Mouse (Mus musculus) hindbrain, postnatal 0 days (tissue): Measurements from ENCODE around the gene F930015N05Rik. TPM values are rescaled to one million over a fixed set of nuclear protein-coding genes. Genes with fewer than 3 reads are reported as not detected.

Experiments used
- ATAC-seq: fragments of 200-750 bp; cut with Nextera tagmentation; 2 replicates; pipeline ENCODE4 v1.8.0; 2017; ENCODE audit warnings: mild to moderate bottlenecking, moderate TSS enrichment, moderate library complexity
- DNase-seq: peaks from one replicate; pipeline ENCODE4 v3.0.0-alpha.2; 2015; ENCODE audit warnings: low spot score
- H3K27ac ChIP-seq: fragments of 300-500 bp; sonication (generic); 2 replicates; pipeline ENCODE4 v1.5.1; 2014; ENCODE audit warnings: mild to moderate bottlenecking
- H3K27me3 ChIP-seq: fragments of 300-500 bp; sonication (generic); 2 replicates; pipeline ENCODE4 v1.6.1; 2014; ENCODE audit warnings: low read length, mixed read lengths; ENCODE audit not compliant: insufficient read depth
- H3K36me3 ChIP-seq: fragments of 300-500 bp; sonication (generic); 2 replicates; pipeline ENCODE4 v1.6.1; 2014; ENCODE audit warnings: low read length, mixed read lengths; ENCODE audit not compliant: insufficient read depth
- H3K4me1 ChIP-seq: fragments of 300-500 bp; sonication (generic); 2 replicates; pipeline ENCODE4 v1.6.1; 2014; ENCODE audit warnings: antibody characterized with exemption, low read length, mixed read lengths; ENCODE audit not compliant: insufficient read depth
- H3K4me2 ChIP-seq: fragments of 300-500 bp; sonication (generic); 2 replicates; pipeline ENCODE4 v1.6.1; 2014; ENCODE audit warnings: low read depth, mild to moderate bottlenecking, low read length, moderate library complexity, mixed read lengths
- H3K4me3 ChIP-seq: fragments of 300-500 bp; sonication (generic); 2 replicates; pipeline ENCODE4 v1.5.1; 2014; ENCODE audit warnings: low read length
- H3K9ac ChIP-seq: fragments of 300-500 bp; sonication (generic); replicated peaks from 2 replicates; pipeline ENCODE4 v1.6.1; 2014; ENCODE audit warnings: mild to moderate bottlenecking, low read length, moderate library complexity, mixed read lengths
- H3K9me3 ChIP-seq: fragments of 300-500 bp; sonication (generic); 2 replicates; pipeline ENCODE4 v1.6.1; 2016; ENCODE audit warnings: low read length, mixed read lengths
- CTCF ChIP-seq: IDR thresholded peaks from 2 replicates; pipeline ENCODE4 v1.5.1; 2016; ENCODE audit warnings: antibody characterized with exemption, control low read depth, low read depth
- WGBS: fragments of 180-500 bp; shearing (Covaris S2); extraction: QIAGEN DNeasy Blood & Tissue Kit; methylation state at CpG from one replicate; pipeline ENCODE4 v1.1.7; 2014; 5-methylcytosine and 5-hydroxymethylcytosine counted together
- polyA plus RNA-seq: library from polyadenylated mRNA; unstranded; fragments of >200 nt; fragmentation: Nextera tagmentation; extraction: Ambion mirVana; gene quantifications from 2 replicates; pipeline ENCODE4 v1.2.1, GENCODE M21; 2015
- total RNA-seq: library from RNA; depleted of rRNA; stranded (reverse); fragments of >200 nt; gene quantifications from 2 replicates; pipeline ENCODE4 v1.2.3, GENCODE M21; 2014

F930015N05Rik gene
- total and polyA plus RNA-seq, 2 experiments from 2014 or later: 0.99 to 1.5 TPM

GRCm38 (mm10) chr11:64435546-64436411 is 674 bp downstream of the F930015N05Rik start:
- Histone ChIP-seq H3K4me1 (peaks cover 14% of the 10 kb centered on the region), H3K4me2 (peak overlapping the region; percentile 99), H3K27me3 (peaks cover 7% of the 10 kb centered on the region; the same call in 1 of the 2 replicates), H3K27ac (peak overlapping the region; percentile 48; the same call in 1 of the 2 replicates), H3K9ac (peak overlapping the region; percentile 44), H3K9me3 (no peaks in the 10 kb centered on the region), H3K36me3 (no peaks in the 10 kb centered on the region), H3K4me3 (peak overlapping the region; percentile 49)
- ATAC-seq (peak; percentile 51), DNase-seq (peak; percentile 21)
- TF ChIP-seq CTCF: no peak
- under 1% methylated on average over 66 of the region's 81 CpGs for WGBS

GRCm38 (mm10) chr11:64434611-64435545 is 1.6 kb downstream of the F930015N05Rik start, which contains the start of gene Hs3st3a1:
Hs3st3a1 (plus strand) TSS chr11:64435332.
- Histone ChIP-seq H3K9ac (peak within 1 kb of the TSS; percentile 44), H3K27ac (peak within 1 kb of the TSS; percentile 48; the same call in 1 of the 2 replicates), H3K4me2 (peak within 1 kb of the TSS; percentile 99), H3K9me3 (no peaks in the 10 kb centered on the region), H3K27me3 (peaks cover 7% of the 10 kb centered on the region; the same call in 1 of the 2 replicates), H3K4me1 (peaks cover 14% of the 10 kb centered on the region), H3K4me3 (peak within 1 kb of the TSS; percentile 49), H3K36me3 (no peaks in the 10 kb centered on the region)
- no peak for TF ChIP-seq CTCF
- peak; percentile 78 for ATAC-seq
- under 1% methylated on average over 31 of the region's 36 CpGs for WGBS
- DNase-seq: peak; percentile 58

GRCm38 (mm10) chr11:64418969-64419368 is 17.5 kb downstream of the F930015N05Rik start:
- Histone ChIP-seq H3K4me2 (no peak overlapping the region), H3K27ac (no peak overlapping the region), H3K4me1 (no peaks in the 10 kb centered on the region), H3K36me3 (no peaks in the 10 kb centered on the region), H3K9me3 (peaks cover 2% of the 10 kb centered on the region; the same call in 1 of the 2 replicates), H3K27me3 (no peaks in the 10 kb centered on the region), H3K4me3 (no peak overlapping the region), H3K9ac (no peak overlapping the region)
- DNase-seq: peak; percentile 34
- 32% methylated on average over 1 of the region's 1 CpGs for WGBS
- TF ChIP-seq CTCF: no peak
- no peak for ATAC-seq

DNA sequence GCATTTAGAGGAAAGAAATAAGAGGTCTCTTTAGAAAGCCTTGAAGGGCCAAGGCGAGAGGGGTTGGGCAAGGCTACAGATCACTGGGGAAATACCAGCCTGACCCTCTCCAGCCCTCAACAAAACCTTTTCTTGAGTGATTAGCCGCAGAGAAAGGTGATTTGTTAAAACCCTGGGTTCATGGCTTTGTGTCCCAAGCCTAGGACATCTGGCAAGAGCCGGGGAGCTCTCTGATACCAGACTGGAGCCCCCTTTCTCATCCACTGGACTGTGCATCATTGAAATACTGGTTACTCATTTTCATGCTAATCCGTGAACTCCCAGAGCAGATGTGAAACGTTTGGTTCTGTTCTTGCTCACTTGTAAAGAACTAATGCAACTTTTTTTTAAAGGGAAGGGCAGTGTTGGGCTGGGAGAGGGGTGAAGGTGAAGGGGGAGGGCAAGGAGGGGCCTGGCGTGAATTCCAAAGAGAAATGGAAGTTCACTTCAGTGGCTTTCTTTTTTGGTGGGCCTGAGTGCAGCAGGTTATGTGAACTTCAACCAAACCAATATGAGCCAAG is 35.8 kb downstream of the F930015N05Rik start:
- 29% methylated on average over 6 of the region's 6 CpGs for WGBS
- ATAC-seq: no peak
- Histone ChIP-seq H3K9me3 (no peaks in the 10 kb centered on the region), H3K36me3 (no peaks in the 10 kb centered on the region), H3K9ac (no peak overlapping the region), H3K4me3 (no peak overlapping the region), H3K27me3 (no peaks in the 10 kb centered on the region), H3K4me1 (peaks cover 15% of the 10 kb centered on the region), H3K4me2 (no peak overlapping the region), H3K27ac (no peak overlapping the region)
- TF ChIP-seq CTCF: no peak
- DNase-seq: no peak

DNA sequence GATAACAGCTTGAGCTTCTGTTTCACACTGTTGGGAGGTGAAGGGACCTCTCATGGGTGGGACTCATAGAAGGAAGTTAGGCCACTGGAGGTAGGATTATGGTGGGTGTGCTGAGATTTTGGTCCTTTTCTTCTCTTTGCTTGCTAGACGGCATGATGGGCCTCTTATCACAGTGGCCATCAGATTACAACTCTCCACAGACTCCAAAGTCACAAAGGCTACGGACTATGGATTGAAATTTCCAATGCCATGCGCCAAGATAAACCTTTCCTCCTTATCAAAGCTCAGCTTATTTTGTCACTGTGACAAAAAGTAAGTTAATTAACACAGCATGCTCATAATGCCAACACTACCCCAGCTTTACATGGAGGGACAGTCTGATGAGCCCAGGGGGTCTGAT is 38.8 kb downstream of the F930015N05Rik start:
- Histone ChIP-seq H3K9me3 (no peaks in the 10 kb centered on the region), H3K4me1 (peaks cover 17% of the 10 kb centered on the region), H3K27ac (no peak overlapping the region), H3K36me3 (no peaks in the 10 kb centered on the region), H3K27me3 (no peaks in the 10 kb centered on the region), H3K9ac (no peak overlapping the region), H3K4me3 (no peak overlapping the region), H3K4me2 (no peak overlapping the region)
- 85% methylated on average over 3 of the region's 3 CpGs for WGBS
- TF ChIP-seq CTCF: no peak
- DNase-seq (no peak), ATAC-seq (no peak)

GRCm38 (mm10) chr11:64396949-64397348 is 39.5 kb downstream of the F930015N05Rik start:
- Histone ChIP-seq H3K4me2 (peak overlapping the region; percentile 44; the same call in 1 of the 2 replicates), H3K36me3 (no peaks in the 10 kb centered on the region), H3K4me3 (no peak overlapping the region), H3K9ac (no peak overlapping the region), H3K9me3 (no peaks in the 10 kb centered on the region), H3K27ac (peak overlapping the region; percentile 11; the same call in 1 of the 2 replicates), H3K27me3 (no peaks in the 10 kb centered on the region), H3K4me1 (peaks cover 17% of the 10 kb centered on the region)
- ATAC-seq (0 out of 2 replicates have a peak, but pooled peaks have one; percentile 38), DNase-seq (no peak)
- 48% methylated on average over 6 of the region's 6 CpGs for WGBS
- TF ChIP-seq CTCF: no peak
